Mouse (Mus musculus) lung, postnatal 0 days (tissue): ENCODE measurements around the gene Tmem38b. TPM values are rescaled to one million over a fixed set of nuclear protein-coding genes. Genes with fewer than 3 reads are reported as not detected.
A peak's percentile ranks its signal among the peaks of the same experiment; 100 is the strongest.
"Not testable (repeated sequence)": the region's sequence is repeated elsewhere in the genome, so short reads cannot be mapped to it uniquely, and the experiment has no call there.

ENCODE experiments used
- ATAC-seq: fragments of 200-750 bp; cut with Nextera tagmentation; 2 replicates; pipeline ENCODE4 v1.8.0; 2017; ENCODE audit warnings: moderate library complexity
- DNase-seq: peaks from one replicate; pipeline ENCODE4 v3.0.0-alpha.2; 2016; ENCODE audit warnings: low spot score
- H3K27ac ChIP-seq: fragments of 300-500 bp; sonication (generic); 2 replicates; pipeline ENCODE4 v1.5.1; 2014; ENCODE audit warnings: antibody characterized with exemption, mild to moderate bottlenecking, low read length, mixed read lengths
- H3K27me3 ChIP-seq: fragments of 300-500 bp; sonication (generic); replicated peaks from 2 replicates; pipeline ENCODE4 v1.6.1; 2014; ENCODE audit warnings: low read length, mixed read lengths; ENCODE audit not compliant: insufficient read depth
- H3K36me3 ChIP-seq: fragments of 300-500 bp; sonication (generic); 2 replicates; pipeline ENCODE4 v1.6.1; 2014; ENCODE audit warnings: low read length, mixed read lengths; ENCODE audit not compliant: insufficient read depth
- H3K4me1 ChIP-seq: fragments of 300-500 bp; sonication (generic); 2 replicates; pipeline ENCODE4 v1.6.1; 2014; ENCODE audit warnings: antibody characterized with exemption, low read depth, low read length, mixed read lengths; ENCODE audit not compliant: insufficient read depth
- H3K4me2 ChIP-seq: fragments of 300-500 bp; sonication (generic); replicated peaks from 2 replicates; pipeline ENCODE4 v1.6.1; 2014; ENCODE audit warnings: low read depth, mild to moderate bottlenecking, low read length, moderate library complexity, mixed read lengths
- H3K4me3 ChIP-seq: fragments of 300-500 bp; sonication (generic); 2 replicates; pipeline ENCODE4 v1.5.1; 2014; ENCODE audit warnings: low read depth, low read length
- H3K9ac ChIP-seq: fragments of 300-500 bp; sonication (generic); replicated peaks from 2 replicates; pipeline ENCODE4 v1.6.1; 2014; ENCODE audit warnings: low read depth, mild to moderate bottlenecking
- H3K9me3 ChIP-seq: fragments of 300-500 bp; sonication (generic); 2 replicates; pipeline ENCODE4 v1.6.1; 2016; ENCODE audit warnings: low read length, mixed read lengths
- CTCF ChIP-seq: IDR thresholded peaks from 2 replicates; pipeline ENCODE4 v1.5.1; 2016; ENCODE audit warnings: antibody characterized with exemption, mild to moderate bottlenecking
- EP300 ChIP-seq: IDR thresholded peaks from 2 replicates; pipeline ENCODE4 v1.6.1; 2016; ENCODE audit warnings: antibody characterized with exemption, mild to moderate bottlenecking, control low read depth
- WGBS: fragments of 180-500 bp; shearing (Covaris S2); extraction: QIAGEN DNeasy Blood & Tissue Kit; methylation state at CpG from one replicate; pipeline ENCODE4 v1.1.7; 2014; 5-methylcytosine and 5-hydroxymethylcytosine counted together
- polyA plus RNA-seq: library from polyadenylated mRNA; unstranded; fragments of >200 nt; fragmentation: Nextera tagmentation; extraction: Ambion mirVana; gene quantifications from 2 replicates; pipeline ENCODE4 v1.2.1, GENCODE M21; 2015

Gene Tmem38b
- polyA plus RNA-seq, 1 experiment from 2014 or later, result 20.0 TPM

GRCm38 (mm10) chr4:53799753-53800152, 26.1 kb upstream of the Tmem38b start:
- 21% methylated on average over 1 of the region's 1 CpGs for WGBS
- H3K27ac ChIP-seq, result peak overlapping the region; percentile 57; the same call in 1 of the 2 replicates
- TF ChIP-seq CTCF (no peak), EP300 (no peak)

GRCm38 (mm10) chr4:53803674-53804073, 22.2 kb upstream of the Tmem38b start:
- not testable (repeated sequence) for H3K36me3 ChIP-seq, ATAC-seq, H3K4me2 ChIP-seq

More at GRCm38 (mm10) chr4:53799753-53800152, 26.1 kb upstream of the Tmem38b start:
- H3K36me3 ChIP-seq, result no peaks in the 10 kb centered on the region
- ATAC-seq (no peak), DNase-seq (peak; percentile 9)
- no peak overlapping the region for H3K4me2 ChIP-seq
- no peak overlapping the region for H3K9ac ChIP-seq
- peaks cover 5% of the 10 kb centered on the region; the same call in 1 of the 2 replicates for H3K4me1 ChIP-seq
- H3K4me3 ChIP-seq, result no peak overlapping the region
- H3K27me3 ChIP-seq, result no peaks in the 10 kb centered on the region
- H3K9me3 ChIP-seq, result no peaks in the 10 kb centered on the region

DNA sequence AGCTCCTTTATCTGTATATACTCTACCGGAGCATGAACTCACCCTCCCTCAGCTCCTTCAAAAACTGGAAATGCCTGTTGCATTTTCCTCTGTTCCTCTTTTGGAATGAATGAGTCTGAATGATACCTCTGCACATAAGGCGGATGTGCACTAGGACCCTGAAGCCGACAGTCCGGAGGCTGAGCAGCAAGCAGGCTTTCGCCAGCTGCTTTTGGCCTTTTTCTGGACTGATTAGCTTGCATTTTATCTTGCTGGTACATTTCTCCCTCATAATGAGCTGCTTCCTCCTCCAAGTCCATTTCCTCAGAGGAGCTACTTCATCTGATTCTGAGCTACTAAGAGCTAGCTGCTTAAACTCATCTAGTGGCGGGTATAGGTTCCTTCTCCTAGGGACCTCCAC, 19.4 kb upstream of the Tmem38b start:
- not testable (repeated sequence) for H3K27ac ChIP-seq, H3K4me2 ChIP-seq, H3K9ac ChIP-seq, H3K9me3 ChIP-seq, H3K4me1 ChIP-seq, ATAC-seq, H3K36me3 ChIP-seq, H3K4me3 ChIP-seq, H3K27me3 ChIP-seq
- 62% methylated on average over 6 of the region's 6 CpGs for WGBS
- peak; percentile 19 for DNase-seq

More at GRCm38 (mm10) chr4:53803674-53804073, 22.2 kb upstream of the Tmem38b start:
- H3K9ac ChIP-seq, H3K4me3 ChIP-seq, H3K27ac ChIP-seq, DNase-seq, H3K27me3 ChIP-seq, H3K9me3 ChIP-seq, H3K4me1 ChIP-seq: not testable (repeated sequence)
- WGBS, result 99% methylated on average over 7 of the region's 8 CpGs

GRCm38 (mm10) chr4:53818320-53818719, 7.5 kb upstream of the Tmem38b start:
- TF ChIP-seq CTCF (no peak), EP300 (no peak)
- Histone ChIP-seq H3K9ac (no peak overlapping the region), H3K27ac (no peak overlapping the region), H3K9me3 (no peaks in the 10 kb centered on the region), H3K36me3 (no peaks in the 10 kb centered on the region), H3K4me1 (no peaks in the 10 kb centered on the region), H3K4me3 (no peak overlapping the region), H3K4me2 (no peak overlapping the region), H3K27me3 (no peaks in the 10 kb centered on the region)
- no peak for ATAC-seq
- DNase-seq, result no peak
- WGBS, result 37% methylated on average over 5 of the region's 5 CpGs

- ATAC-seq, result peak; percentile 88
Measured at GRCm38 (mm10) chr4:53823697-53824096, 2.1 kb upstream of the Tmem38b start.

GRCm38 (mm10) chr4:53824831-53825230, 1.0 kb upstream of the Tmem38b start:
- H3K27me3 ChIP-seq, result no peaks in the 10 kb centered on the region
- no peaks in the 10 kb centered on the region; the same call in 1 of the 2 replicates for H3K4me1 ChIP-seq
- no peak overlapping the region for H3K9ac ChIP-seq
- H3K4me2 ChIP-seq, result no peak overlapping the region
- 0 out of 2 replicates have a peak overlapping the region, but pooled peaks have one; percentile 2 for H3K27ac ChIP-seq
- H3K36me3 ChIP-seq, result no peaks in the 10 kb centered on the region
- no peak for DNase-seq
- no peak overlapping the region for H3K4me3 ChIP-seq
- no peak for ATAC-seq
- no peaks in the 10 kb centered on the region for H3K9me3 ChIP-seq
- TF ChIP-seq CTCF, result no peak
- no peak for TF ChIP-seq EP300
- 22% methylated on average over 4 of the region's 4 CpGs for WGBS

More at GRCm38 (mm10) chr4:53823697-53824096, 2.1 kb upstream of the Tmem38b start:
- WGBS, result 7% methylated on average over 6 of the region's 6 CpGs
- no peaks in the 10 kb centered on the region for H3K27me3 ChIP-seq
- H3K9ac ChIP-seq, result no peak overlapping the region
- H3K4me3 ChIP-seq, result no peak overlapping the region
- DNase-seq, result peak; percentile 97
- no peaks in the 10 kb centered on the region; the same call in 1 of the 2 replicates for H3K4me1 ChIP-seq
- no peak overlapping the region for H3K4me2 ChIP-seq
- H3K36me3 ChIP-seq, result no peaks in the 10 kb centered on the region
- peak; percentile 56 for TF ChIP-seq CTCF
- peak; percentile 94 for TF ChIP-seq EP300
- no peaks in the 10 kb centered on the region for H3K9me3 ChIP-seq
- no peak overlapping the region for H3K27ac ChIP-seq
